Mouse (Mus musculus): ENCODE measurements around the gene Atmin. TPM values are rescaled to one million over a fixed set of nuclear protein-coding genes. Genes with fewer than 3 reads are reported as not detected.
A peak's percentile ranks its signal among the peaks of the same experiment; 100 is the strongest.

Atmin gene
- total RNA-seq, 2 experiments from 2014 or later: 63.3 to 66.0 TPM

DNA sequence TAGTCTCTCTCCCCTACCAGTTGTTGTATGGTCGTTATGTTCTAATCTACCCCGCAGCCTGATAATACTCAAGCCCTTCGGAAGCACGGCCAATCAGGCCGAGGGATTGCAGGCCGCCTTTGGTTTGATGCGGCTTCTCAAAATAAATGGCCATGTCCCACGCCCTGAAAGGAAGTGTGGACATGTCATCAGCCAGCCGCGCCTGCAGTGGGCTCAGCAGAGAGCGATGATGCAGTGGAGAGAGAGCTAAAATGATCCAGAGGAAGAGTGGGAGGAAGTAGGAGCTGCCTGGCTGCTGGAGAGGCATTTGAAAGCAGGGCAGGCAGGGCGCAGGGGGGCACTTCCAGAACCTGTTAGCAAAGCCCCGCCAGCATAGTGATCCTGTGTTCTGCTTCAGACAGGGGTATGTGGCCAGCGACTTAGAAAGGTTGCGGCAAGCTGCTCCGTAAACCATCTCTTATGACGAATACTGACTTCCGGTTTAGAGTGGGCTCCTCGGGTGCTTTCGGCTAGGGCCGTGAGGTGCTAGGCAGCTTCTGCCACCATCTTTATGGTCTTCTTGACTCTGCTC is 3.2 kb downstream of the Atmin start:
- intact Hi-C loops (cut with DNase I): no loop called here
- peak; percentile 67 to 68 for DNase-seq (ENCODE audit: low spot score in 2 of 2)

DNA sequence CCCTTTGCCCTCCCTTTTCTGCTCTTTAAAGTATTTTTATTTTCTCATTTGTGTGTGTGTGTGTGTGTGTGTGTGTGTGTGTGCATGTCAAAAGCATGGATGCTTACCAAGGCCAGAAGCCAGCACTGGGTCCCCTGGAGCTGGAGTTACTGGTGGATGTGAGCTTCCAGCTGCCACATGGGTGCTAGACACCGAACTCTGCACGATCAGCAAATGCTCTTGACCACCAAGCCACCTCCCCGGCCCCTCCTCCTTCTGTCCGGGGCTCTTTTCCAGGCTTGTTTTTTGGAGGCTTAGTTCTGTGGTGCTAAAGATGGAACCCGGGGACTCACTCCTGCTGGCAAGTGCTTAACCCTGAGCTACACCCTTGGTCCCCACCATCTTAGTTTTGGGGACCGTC is 3.7 kb downstream of the Atmin start:
- DNase-seq (ENCODE audit: low spot score in 2 of 2): no peak
- intact Hi-C loops (cut with DNase I): no loop called here

DNA sequence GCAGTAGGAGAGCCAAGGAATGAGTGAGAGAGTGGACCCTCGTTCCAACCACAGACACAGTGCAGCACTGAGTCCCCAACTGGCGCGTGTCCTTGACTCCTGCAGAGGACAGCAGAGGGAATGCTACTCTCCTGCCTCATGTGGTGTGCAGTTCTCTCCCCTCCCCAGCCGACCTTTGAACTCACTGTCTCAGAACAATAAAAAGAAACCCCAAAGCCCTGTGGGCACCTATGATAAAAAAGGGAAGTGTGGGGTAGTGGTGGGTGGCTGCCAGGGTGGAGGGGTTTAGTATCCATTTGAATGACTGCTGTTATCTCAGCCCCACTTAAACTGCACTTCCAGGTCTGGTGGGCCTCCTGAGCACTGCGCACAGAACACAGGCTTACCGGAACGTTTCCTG is 4.4 kb downstream of the Atmin start:
- intact Hi-C loops (cut with DNase I): no loop called here
- DNase-seq (ENCODE audit: low spot score in 2 of 2): no peak

DNA sequence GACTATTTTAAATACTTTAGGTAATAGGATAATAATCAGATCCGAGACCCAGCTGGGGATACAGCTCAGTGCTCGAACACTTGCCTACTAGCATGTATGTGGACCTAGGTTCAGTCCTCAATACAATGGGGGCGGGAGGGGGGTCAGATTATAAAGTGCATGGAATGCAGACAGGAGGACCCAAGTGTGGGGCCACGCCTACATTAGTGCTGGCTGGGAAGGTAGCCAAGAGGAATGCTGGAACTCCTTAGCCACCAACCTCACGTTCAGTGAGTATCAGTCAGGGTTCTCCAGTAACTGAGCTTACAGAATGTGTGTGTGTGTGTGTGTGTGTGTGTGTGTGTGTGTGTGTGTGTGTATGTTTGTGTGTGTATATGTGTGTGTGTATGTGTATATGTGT is 8.2 kb downstream of the Atmin start:
- no peak for DNase-seq (ENCODE audit: low spot score in 2 of 2)
- intact Hi-C loops (cut with DNase I): no loop called here

DNA sequence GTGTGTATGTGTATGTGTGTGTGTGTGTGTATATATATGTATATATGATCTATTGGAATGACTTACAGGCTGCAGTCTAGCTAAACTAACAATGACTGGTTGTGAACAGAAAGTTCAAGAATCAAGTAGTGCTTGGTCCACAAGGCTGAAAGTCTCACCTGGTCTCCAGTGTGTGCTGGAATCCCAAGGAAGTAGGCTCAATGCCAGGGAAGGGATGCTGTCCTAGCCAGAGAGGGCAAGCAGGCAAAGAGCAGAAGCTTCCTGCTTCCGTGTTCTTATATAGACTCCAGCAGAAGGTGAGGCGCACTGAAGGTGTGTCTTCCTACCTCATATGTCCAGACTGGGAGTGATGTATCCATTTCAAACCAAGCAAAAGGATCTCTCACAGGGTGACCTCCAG is 8.6 kb downstream of the Atmin start:
- intact Hi-C loops (cut with DNase I): no loop called here

DNA sequence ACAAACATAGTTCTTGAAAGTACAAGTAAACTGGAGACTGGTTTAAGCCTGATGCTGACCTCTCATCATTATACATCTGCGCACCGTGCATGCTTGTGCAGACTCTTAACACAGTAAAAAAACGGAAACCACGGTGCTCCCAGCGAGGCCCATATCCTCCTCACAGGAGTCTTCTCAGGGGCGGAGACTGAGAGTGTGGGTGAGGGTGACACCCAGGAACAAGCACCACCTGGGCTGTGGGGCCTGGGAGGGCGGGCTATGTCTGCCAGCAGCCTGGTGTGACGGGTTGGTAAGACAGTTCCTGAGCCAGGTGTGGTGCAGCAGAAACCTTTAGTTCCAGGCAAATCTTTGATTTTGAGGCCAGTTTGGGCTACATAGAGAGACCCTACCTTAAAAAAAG is 9.2 kb downstream of the Atmin start:
- no peak for DNase-seq (ENCODE audit: low spot score in 2 of 2)

More for the DNA sequence above, 8.6 kb downstream of the Atmin start:
- no peak for DNase-seq (ENCODE audit: low spot score in 2 of 2)

DNA sequence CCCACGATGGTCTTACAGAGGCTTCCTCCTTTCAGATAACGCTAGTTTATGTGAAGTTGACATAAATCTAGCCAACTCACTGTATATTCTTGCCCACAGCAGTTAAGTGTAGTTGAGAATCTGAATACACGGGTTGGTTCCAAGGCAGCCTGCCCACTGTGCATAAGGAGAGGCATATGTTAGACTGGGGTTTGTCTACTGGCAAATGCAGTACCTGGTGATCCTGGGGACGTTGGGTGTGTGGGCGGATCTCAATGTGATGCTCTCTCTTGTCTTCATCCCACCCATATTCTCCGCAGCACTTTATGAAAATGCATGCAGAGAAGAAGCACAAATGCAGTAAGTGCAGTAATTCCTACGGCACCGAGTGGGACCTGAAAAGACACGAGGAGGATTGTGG is 11.2 kb downstream of the Atmin start:
- intact Hi-C loops (cut with DNase I): no loop called here
- peak; percentile 84 to 89 for DNase-seq (ENCODE audit: low spot score in 2 of 2)

More for the DNA sequence above, 9.2 kb downstream of the Atmin start:
- intact Hi-C loops (cut with DNase I): no loop called here

DNA sequence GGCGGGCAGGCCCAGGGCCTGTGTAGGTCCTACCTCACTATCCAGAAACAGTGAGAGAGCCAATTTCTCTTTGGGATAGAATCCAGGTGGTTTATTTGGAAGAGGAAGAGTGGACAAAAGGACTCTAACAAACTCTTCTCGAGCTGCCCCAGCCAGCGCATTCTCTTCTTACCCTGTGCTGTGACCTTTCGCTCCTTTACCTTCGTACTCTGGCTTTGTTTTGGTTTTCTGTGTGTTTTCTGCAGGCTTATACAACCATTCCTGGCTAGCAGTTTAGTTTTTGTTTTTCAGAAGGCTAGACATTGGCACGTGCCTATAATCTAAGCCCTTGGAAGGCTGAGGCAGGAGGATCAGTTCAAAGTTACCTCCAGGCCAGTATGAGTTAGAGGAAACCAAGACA is 26.3 kb downstream of the Atmin start:
- intact Hi-C loops (cut with DNase I): no loop called here

DNA sequence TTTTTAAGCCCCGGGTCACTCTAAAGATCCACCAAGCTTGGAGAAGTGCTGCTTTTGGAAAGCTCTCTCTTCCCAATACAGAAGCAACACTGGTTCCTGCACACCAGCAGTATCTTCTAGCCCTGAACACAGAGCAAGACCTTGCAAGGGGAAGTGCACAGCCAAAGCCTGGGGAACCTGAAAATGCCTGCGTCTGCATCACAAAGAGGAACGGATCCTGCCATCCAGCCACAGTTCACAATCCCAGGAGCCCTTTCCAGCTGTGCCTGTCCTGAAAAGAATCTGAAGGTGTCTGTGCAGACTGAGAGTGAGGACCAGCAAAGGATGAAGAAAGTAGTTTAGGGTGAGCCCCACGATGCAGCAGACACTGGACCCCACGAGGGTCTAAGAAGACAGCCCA is 31.9 kb downstream of the Atmin start:
- intact Hi-C loops (cut with DNase I): no loop called here
- DNase-seq (ENCODE audit: low spot score in 2 of 2): no peak

More for the DNA sequence above, 26.3 kb downstream of the Atmin start:
- DNase-seq (ENCODE audit: low spot score in 2 of 2): no peak

DNA sequence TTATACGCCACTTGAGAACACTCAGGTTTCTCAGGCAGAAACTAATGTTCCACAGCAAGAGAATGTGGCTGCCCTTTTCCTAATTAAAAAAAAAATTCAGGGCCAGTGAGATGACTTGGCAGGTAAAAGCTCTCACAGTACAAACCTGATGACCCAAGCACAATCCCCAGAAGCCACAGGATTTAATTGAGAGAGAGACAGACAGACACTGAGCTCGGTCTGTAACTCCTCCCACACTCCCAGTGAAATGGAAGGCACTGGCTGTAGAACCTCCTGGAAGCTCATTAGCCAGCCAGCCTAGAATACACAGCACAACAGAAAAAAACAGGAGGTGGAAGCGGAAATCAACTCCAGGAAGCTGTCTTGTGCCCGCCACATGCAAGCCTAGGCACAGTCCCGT is 32.4 kb downstream of the Atmin start:
- DNase-seq (ENCODE audit: low spot score in 2 of 2): no peak
- intact Hi-C loops (cut with DNase I): no loop called here

DNA sequence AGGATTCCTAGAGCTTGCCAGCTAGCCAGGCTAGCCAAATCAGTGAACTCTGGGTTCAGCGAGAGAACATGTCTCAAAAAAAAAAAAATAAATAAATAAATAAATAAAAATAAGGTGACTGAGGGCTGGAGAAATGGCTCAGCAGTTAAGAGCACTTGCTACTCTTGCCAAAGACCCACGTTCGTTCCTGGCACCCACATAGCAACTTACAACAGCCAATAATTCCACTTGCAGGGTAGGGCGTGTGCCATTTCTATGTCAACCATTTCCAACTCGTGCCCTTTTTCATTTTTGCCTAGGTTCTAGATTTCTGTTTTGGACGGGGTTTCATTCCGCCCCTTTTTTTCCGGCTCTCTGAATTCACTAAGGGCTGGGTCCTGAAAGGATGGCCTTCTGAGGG is 34.9 kb downstream of the Atmin start:
- DNase-seq (ENCODE audit: low spot score in 2 of 2): peak in 1 of 2 experiments; percentile 18
- intact Hi-C loops (cut with DNase I): no loop called here

DNA sequence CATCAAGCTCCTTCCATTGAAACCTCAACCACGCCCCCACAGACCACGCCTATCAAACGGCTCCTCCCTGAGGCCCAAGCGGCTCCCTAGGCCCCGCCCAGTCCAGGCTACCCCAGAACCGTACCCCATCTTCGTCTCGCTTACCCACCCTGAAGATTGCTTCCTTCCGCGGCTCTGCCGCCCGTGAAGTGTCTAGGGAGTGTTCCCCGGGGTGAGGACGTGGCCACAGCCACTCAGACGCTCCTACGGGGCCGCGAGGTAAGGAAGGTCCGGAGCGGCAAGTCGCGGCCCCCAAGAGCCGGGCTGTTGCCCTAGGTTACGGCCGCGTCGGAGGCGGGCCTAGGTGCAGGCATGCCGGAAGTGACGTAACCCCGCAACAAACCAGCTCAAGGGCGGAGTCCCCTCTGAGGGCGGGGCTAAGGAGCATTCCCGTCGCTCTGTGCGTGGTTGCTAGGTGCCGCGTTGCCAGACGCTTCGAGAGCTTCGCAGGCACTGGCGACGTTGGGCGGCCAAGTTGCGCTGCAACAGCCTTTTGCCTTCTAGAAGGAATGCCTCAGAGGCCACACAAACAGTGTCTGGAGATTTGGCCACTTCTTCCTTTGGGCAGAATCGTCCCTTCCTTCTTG is 35.6 kb downstream of the Atmin start, which contains the start of gene 1700030J22Rik:
1700030J22Rik (minus strand) TSS at position 329 of the 626 bp plus-strand sequence.
- intact Hi-C loops (cut with DNase I): loop anchor here (1.0 kb wide), 1 partner anchor 35 kb away; the partner anchor contains the start of gene Atmin
- peak; percentile 98 for DNase-seq (ENCODE audit: low spot score in 2 of 2)

DNA sequence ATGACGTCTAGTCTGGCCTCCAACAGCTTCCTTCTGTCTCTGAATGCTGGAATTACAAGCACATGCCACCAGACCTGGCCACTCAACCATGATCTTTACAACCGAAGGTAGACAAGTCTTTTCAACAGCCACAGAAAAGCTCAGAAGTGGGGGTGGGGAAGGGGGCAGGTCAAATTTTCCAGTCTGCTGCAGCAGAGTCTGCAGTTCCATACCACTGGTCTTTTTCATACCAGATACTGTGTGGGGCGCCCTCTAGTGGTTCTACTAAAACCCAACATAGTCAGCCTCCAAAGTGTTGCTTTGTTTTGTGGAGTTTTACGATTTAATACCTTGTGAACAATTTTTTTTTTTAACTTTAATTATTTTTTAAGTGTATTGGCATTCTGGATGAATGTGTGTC is 36.9 kb downstream of the Atmin start:
- peak; percentile 28 to 46 for DNase-seq (ENCODE audit: low spot score in 2 of 2)
- intact Hi-C loops (cut with DNase I): no loop called here

DNA sequence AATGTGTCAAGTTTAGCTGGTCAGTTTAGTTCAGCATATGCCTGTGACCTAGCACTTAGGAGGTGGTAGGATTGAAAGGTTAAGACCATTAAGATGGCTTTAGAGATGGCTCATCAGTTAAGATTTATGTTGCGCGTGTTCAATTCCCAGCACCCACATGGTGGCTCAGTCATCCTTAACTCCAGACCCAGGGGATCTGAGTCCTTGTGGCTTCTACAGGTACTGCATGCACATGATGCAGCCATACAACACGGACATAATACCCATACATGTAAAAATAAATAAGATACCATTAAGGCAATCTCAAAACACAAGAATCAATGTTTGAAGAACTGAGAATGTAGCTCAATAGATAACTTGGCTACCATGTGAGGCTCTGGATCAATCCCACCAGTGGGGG is 46.6 kb downstream of the Atmin start:
- intact Hi-C loops (cut with DNase I): loop anchor here (5.0 to 10.0 kb wide), 2 partner anchors 68 to 165 kb away; partner anchors contain the start of genes Cenpn, Cmc2 and Gan
- DNase-seq (ENCODE audit: low spot score in 2 of 2): no peak

DNA sequence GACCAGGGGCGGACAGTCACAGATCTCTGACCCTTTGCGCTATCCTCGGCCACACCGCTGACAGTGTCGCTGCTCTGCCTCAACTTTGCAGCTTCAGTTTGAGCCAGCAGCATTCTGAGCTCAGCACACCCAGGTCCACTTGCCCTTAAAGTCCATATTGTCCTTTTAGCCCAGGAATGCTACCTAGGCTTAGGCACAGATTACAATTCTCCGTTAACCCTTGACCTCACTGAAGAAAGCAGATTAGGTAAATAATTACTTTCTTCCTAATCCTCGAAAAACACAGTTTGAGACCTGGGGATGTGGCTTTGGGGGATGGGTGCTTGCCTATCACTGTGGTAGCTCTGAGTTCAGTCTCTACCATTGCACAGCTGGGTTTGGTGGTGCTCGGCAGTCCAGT is 48.0 kb downstream of the Atmin start:
- DNase-seq (ENCODE audit: low spot score in 2 of 2): no peak
- intact Hi-C loops (cut with DNase I): loop anchor here (5.0 to 10.0 kb wide), 2 partner anchors 69 to 164 kb away; partner anchors contain the start of genes Cenpn, Cmc2 and Gan

DNA sequence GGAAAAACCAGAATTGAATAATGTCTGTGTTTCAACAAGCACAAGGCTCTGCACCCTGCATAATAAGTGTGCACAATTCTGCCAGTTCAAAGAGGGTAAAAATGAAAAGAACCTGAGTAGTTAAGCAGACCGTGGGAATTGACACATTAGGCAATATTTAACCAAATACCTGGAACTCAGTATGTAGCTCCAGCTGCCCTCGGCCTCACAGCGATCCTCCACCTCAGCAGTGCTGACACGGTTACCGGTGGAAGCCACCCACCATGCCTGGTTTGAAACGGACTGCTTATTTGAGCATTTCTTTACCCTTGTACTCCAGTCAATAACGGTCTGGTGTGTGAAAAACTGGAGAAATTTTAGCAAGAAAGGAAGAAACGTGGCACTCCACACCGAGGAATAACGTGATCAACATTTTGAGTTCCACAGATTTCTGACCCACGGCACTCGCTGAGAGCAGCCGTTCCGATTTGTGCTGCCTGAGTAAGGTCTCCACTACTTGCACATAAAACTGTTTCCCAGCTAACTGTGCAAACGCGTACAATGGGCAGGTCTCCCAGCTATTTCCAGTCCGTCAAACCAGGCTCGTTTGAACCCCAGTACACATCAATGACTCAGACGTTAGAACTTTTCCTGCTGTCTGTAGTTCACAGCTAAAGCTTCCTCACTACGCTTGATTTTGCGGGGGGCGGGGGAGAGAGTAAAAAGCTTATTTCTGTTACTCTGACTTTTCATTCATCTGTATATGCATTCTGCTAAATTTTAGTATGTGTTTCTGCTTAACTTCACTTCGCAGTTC is 49.2 kb downstream of the Atmin start:
- peak in 1 of 2 experiments; percentile 13 for DNase-seq (ENCODE audit: low spot score in 2 of 2)

DNA sequence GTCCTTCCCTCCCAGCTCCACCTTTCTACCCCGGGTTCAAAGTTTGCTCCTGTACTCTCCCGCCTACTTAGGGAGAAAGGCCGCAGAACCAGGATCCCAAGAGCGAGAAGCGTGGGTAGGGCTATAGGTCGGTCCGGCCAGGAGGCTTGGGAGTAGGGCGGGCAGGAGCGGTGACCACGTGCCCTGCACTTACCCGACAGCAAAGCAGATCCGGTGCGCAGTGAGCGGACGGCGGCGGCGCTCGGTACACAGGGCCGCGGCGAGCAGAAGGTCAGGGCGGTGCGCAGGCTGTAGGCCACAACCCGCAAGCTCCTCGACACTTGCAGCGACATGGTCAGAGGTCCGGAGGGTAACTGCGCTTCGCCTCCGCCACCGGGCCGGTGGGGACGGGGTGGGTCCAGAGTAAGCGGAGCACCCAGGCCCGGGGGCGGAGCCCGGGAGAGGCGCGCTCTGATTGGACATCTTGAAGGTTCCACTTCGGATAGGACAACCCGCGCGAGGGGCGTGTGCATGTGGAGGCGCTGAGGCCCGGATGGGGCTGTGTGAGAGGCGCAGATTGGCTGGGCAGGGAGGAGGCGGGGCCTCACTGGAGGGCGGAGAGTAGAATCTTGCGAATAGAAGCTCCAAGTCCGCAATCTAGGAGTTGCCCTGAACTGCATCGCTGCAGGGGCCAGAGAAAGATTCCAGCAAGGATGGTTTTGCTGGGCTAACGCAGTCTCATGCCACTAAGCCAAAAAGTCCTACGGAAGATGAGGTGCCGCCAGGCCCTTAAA is 50.1 kb downstream of the Atmin start, which contains the start of gene Gcsh:
Gcsh (minus strand) TSS at position 443 of the 773 bp plus-strand sequence.
- peak; percentile 97 for DNase-seq (ENCODE audit: low spot score in 2 of 2)
- intact Hi-C loops (cut with DNase I): loop anchor here (5.0 to 10.0 kb wide), 2 partner anchors 71 to 162 kb away; partner anchors contain the start of genes Cenpn, Cmc2 and Gan

More for the DNA sequence above, 49.2 kb downstream of the Atmin start:
- intact Hi-C loops (cut with DNase I): loop anchor here (5.0 to 10.0 kb wide), 2 partner anchors 70 to 162 kb away; partner anchors contain the start of genes Cenpn, Cmc2 and Gan

DNA sequence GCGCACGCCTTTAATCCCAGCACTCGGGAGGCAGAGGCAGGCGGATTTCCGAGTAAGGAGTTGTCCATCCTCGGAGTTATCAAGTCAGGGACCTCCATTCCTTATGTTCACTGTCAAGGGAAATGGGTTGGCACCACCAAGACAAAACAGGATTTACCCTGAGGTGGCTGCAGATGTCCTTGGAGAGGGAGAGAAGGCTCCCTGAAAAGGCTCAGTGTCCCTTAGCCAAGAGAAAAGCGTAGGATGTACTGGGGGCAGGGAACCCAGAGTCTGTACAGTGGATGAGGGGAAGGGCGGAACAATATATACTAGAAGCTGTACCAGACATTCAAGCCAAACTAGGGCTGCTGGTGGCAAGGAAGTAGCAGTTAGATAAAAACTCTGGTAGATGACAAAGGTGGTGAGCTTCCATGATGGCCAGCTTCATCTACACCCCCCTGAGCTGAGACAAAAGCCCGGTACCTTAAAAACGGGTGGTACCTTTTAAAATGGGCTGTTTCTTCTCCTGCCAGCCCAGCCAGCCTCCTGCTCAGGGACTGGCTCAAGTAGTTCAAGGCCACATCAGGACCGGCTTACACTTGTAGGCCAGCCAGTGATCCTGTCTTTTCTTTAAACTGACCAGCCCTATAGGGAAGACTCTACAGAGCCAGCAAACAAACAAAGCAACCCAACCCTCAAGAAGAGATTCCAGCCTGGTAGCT is 51.0 kb downstream of the Atmin start:
- intact Hi-C loops (cut with DNase I): loop anchor here (5.0 to 10.0 kb wide), 2 partner anchors 72 to 161 kb away; partner anchors contain the start of genes Cenpn, Cmc2 and Gan
- no peak for DNase-seq (ENCODE audit: low spot score in 2 of 2)

Data from left cerebral cortex, postnatal 36 days (tissue).